Mouse (Mus musculus) stomach, embryonic 16.5 days (tissue): ENCODE measurements around the gene Arhgap24. TPM values are rescaled to one million over a fixed set of nuclear protein-coding genes. Genes with fewer than 3 reads are reported as not detected.

Source experiments
- ATAC-seq: fragments of 200-750 bp; cut with Nextera tagmentation; 2 replicates; pipeline ENCODE4 v1.8.0; 2017; ENCODE audit warnings: moderate number of reproducible peaks, moderate TSS enrichment; ENCODE audit not compliant: insufficient read depth, low FRiP score
- H3K27ac ChIP-seq: fragments of 300-500 bp; sonication (generic); 2 replicates; pipeline ENCODE4 v1.5.1; 2014; ENCODE audit warnings: low read length
- H3K27me3 ChIP-seq: fragments of 300-500 bp; sonication (generic); 2 replicates; pipeline ENCODE4 v1.6.1; 2014; ENCODE audit warnings: low read length, control low read depth, mixed read lengths; ENCODE audit not compliant: control insufficient read depth, insufficient read depth
- H3K36me3 ChIP-seq: fragments of 300-500 bp; sonication (generic); 2 replicates; pipeline ENCODE4 v1.6.1; 2014; ENCODE audit warnings: low read length; ENCODE audit not compliant: control insufficient read depth, insufficient read depth
- H3K4me1 ChIP-seq: fragments of 300-500 bp; sonication (generic); 2 replicates; pipeline ENCODE4 v1.6.1; 2014; ENCODE audit warnings: low read length, control low read depth, mixed read lengths; ENCODE audit not compliant: control insufficient read depth, insufficient read depth
- H3K4me2 ChIP-seq: fragments of 300-500 bp; sonication (generic); 2 replicates; pipeline ENCODE4 v1.6.1; 2014; ENCODE audit warnings: low read depth, low read length, mixed read lengths
- H3K4me3 ChIP-seq: fragments of 300-500 bp; sonication (generic); replicated peaks from 2 replicates; pipeline ENCODE4 v1.5.1; 2014; ENCODE audit warnings: mild to moderate bottlenecking, low read length
- H3K9ac ChIP-seq: fragments of 300-500 bp; sonication (generic); 2 replicates; pipeline ENCODE4 v1.6.1; 2014; ENCODE audit warnings: low read length
- H3K9me3 ChIP-seq: fragments of 300-500 bp; sonication (generic); replicated peaks from 2 replicates; pipeline ENCODE4 v1.6.1; 2016; ENCODE audit warnings: low read length, control low read depth; ENCODE audit not compliant: control insufficient read depth
- WGBS: fragments of 180-500 bp; shearing (Covaris S2); extraction: QIAGEN DNeasy Blood & Tissue Kit; methylation state at CpG from one replicate; pipeline ENCODE4 v1.1.7; 2014; 5-methylcytosine and 5-hydroxymethylcytosine counted together
- polyA plus RNA-seq: library from polyadenylated mRNA; unstranded; fragments of >200 nt; fragmentation: Nextera tagmentation; extraction: Ambion mirVana; gene quantifications from 2 replicates; pipeline ENCODE4 v1.2.1, GENCODE M21; 2015

Arhgap24 gene
- polyA plus RNA-seq, 1 experiment from 2014 or later = 29.6 TPM

DNA sequence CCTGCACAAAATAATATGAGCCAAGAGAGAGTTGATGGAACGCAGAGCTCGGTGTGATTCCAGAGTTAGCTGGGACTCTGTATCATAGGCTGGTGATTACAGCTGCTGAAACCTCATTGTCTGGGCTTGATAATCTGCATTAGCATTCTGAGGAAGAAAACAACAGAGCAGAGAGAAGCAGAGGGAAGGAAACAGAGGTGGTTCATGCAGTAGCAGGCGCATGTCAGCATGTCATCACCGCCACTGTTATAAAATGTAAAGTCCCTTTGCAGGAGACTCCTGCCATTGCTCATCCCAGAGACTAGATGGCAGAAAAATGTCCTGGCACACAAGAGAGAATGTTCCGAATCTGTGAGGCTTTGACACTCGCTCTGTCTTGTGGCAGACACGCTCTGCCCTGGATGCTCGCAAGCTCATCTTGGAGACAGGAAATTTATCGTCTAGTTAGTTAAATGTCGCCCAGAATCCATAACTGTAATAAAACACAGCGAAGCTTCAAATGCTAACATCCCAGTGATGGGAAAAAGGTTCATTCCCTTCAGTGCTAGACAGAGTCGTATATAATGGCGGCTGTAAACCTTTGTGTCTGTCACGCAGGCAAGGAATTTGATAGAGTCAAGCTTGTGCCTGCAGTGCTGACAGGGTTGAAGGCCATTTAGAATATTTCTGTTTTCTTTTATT, 407.4 kb downstream of the Arhgap24 start:
- H3K4me1 ChIP-seq = no peaks in the 10 kb centered on the region
- no peaks in the 10 kb centered on the region for H3K9me3 ChIP-seq
- no peaks in the 10 kb centered on the region for H3K27me3 ChIP-seq
- no peak overlapping the region for H3K27ac ChIP-seq
- WGBS = 80% methylated on average over 14 of the region's 14 CpGs
- no peak overlapping the region for H3K4me2 ChIP-seq
- H3K9ac ChIP-seq = no peak overlapping the region
- H3K4me3 ChIP-seq = no peak overlapping the region
- ATAC-seq = no peak
- H3K36me3 ChIP-seq = peaks cover 5% of the 10 kb centered on the region; the same call in 1 of the 2 replicates

DNA sequence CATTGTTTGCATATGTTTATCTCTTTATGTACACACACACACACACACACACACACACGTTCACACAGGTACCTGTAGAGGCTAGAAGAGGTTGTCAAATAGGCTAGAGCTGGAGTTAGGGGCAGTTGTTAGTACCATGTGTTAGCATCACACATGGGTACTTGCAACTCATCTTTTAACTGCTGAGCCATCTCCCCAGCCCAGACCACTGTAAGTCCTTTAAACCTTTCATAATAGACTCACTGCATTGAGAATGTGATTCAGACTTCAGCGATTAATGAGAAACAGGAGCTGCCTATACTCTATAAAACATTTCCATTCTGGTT, 407.9 kb downstream of the Arhgap24 start:
- ATAC-seq = no peak
- H3K4me3 ChIP-seq = no peak overlapping the region
- H3K9ac ChIP-seq = no peak overlapping the region
- no peak overlapping the region for H3K27ac ChIP-seq
- H3K4me1 ChIP-seq = no peaks in the 10 kb centered on the region
- no peaks in the 10 kb centered on the region for H3K9me3 ChIP-seq
- WGBS = 76% methylated on average over 2 of the region's 2 CpGs
- H3K27me3 ChIP-seq = no peaks in the 10 kb centered on the region
- H3K36me3 ChIP-seq = peaks cover 5% of the 10 kb centered on the region; the same call in 1 of the 2 replicates
- H3K4me2 ChIP-seq = no peak overlapping the region

DNA sequence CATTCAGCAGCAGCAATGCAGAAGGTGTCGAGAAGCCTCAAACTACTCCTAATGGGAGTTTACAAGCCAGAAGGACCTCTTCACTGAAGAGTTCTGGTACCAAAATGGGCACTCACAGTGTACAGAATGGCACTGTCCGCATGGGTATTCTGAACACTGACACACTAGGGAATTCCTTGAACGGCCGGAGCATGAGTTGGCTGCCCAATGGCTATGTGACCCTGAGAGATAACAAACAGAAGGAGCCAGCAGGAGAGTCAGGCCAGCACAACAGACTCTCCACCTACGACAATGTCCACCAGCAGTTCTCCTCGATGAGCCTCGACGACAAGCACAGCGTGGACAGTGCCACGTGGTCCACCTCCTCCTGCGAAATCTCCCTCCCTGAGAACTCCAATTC, 411.0 kb downstream of the Arhgap24 start:
- H3K36me3 ChIP-seq = peaks cover 5% of the 10 kb centered on the region; the same call in 1 of the 2 replicates
- H3K9ac ChIP-seq = no peak overlapping the region
- H3K4me1 ChIP-seq = no peaks in the 10 kb centered on the region
- no peak overlapping the region for H3K4me3 ChIP-seq
- no peak overlapping the region for H3K4me2 ChIP-seq
- 95% methylated on average over 11 of the region's 11 CpGs for WGBS
- no peaks in the 10 kb centered on the region for H3K27me3 ChIP-seq
- no peaks in the 10 kb centered on the region for H3K9me3 ChIP-seq
- H3K27ac ChIP-seq = no peak overlapping the region
- ATAC-seq = no peak

DNA sequence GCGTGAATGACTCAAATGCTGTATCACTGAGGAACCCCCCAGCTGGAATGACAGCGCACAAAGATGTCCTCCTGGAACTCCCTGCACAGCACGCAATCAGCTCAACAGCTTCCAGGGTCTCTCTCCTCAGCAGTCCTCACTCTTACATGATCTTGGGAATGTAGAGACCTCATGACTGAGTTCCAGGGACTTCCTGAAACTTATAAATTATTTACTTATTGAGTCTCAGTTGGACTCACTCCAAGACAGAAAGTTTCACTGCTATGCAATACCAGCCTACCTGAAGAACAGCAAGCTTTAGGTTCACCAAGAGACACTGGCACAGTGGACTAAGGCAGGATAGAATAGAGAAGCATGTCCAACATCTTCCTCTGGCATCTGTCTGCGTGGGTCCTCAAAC, 417.1 kb downstream of the Arhgap24 start:
- Histone ChIP-seq H3K27me3 (no peaks in the 10 kb centered on the region), H3K4me3 (no peak overlapping the region), H3K4me2 (no peak overlapping the region), H3K9me3 (no peaks in the 10 kb centered on the region), H3K9ac (no peak overlapping the region), H3K27ac (no peak overlapping the region), H3K36me3 (no peaks in the 10 kb centered on the region), H3K4me1 (peaks cover 3% of the 10 kb centered on the region; the same call in 1 of the 2 replicates)
- ATAC-seq = no peak
- 92% methylated on average over 4 of the region's 4 CpGs for WGBS

DNA sequence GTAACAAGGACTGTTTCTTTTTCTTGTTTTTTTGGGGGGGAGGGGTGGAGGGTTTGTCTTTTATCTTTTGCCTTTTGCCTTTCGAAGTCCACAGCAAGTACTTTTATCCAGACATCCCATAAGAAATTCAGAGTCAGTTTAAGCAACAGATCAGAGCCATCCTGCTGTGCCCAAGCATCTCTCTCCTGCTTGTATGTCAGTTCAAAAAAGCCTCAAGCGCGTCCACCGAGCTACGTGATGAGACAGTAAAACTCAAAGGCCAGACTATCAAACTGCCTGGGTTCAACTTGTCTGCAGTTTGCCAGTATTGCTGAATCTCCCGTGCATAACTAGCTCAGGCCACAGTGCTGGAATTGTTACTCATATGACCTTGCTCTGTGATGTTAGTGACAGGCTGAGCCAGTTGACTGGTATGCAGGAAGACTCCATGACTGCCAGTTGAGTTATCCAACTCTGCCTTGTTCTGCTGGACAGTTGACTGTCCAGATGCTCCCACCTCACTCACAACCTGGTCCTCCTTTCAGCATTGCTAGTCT, 418.6 kb downstream of the Arhgap24 start:
- Histone ChIP-seq H3K36me3 (no peaks in the 10 kb centered on the region), H3K4me3 (no peak overlapping the region), H3K27me3 (no peaks in the 10 kb centered on the region), H3K9me3 (no peaks in the 10 kb centered on the region), H3K4me1 (peaks cover 3% of the 10 kb centered on the region; the same call in 1 of the 2 replicates), H3K4me2 (no peak overlapping the region), H3K9ac (no peak overlapping the region), H3K27ac (no peak overlapping the region)
- no peak for ATAC-seq
- 85% methylated on average over 6 of the region's 6 CpGs for WGBS

DNA sequence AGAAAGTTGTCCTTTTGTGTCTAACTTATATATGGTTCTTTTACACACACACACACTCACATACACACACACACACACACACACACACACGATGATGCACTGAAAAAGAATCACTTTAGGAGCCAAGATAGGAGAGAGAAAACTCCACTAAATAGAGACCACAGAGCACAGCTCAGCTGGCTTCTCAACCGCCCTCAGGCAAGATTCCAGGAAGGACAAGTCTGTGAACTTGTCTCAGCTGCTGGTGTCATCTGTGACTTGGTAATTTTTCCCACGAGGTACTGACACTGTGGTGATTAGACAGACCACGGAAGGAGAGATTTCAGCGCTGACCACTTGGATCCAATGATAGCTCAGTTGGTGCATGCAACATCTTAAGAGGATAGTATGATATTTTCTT, 420.0 kb downstream of the Arhgap24 start:
- ATAC-seq = no peak
- peaks cover 3% of the 10 kb centered on the region; the same call in 1 of the 2 replicates for H3K4me1 ChIP-seq
- H3K4me2 ChIP-seq = no peak overlapping the region
- H3K9ac ChIP-seq = no peak overlapping the region
- 77% methylated on average over 5 of the region's 5 CpGs for WGBS
- H3K36me3 ChIP-seq = no peaks in the 10 kb centered on the region
- H3K27ac ChIP-seq = no peak overlapping the region
- no peaks in the 10 kb centered on the region for H3K9me3 ChIP-seq
- H3K4me3 ChIP-seq = no peak overlapping the region
- H3K27me3 ChIP-seq = no peaks in the 10 kb centered on the region

DNA sequence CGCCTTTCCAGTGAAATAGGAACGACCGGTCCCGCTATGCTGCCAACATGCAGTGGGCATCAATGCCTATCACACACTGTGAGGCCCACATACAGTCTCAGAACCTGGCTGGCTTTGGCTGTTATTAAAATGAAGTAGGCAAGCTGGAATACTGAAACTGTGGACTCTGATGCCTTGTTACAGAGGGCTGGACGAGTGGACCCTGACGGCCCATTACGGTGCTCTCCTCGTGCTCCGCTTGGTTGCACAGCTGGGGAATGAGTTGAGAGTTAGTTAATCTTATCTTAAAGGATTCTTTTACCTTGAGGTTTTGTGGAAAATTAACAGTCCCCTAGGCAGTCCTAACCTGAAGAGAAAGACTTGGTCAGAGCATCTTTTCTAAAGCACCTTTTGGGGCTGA, 422.3 kb downstream of the Arhgap24 start:
- H3K9ac ChIP-seq = no peak overlapping the region
- no peaks in the 10 kb centered on the region for H3K36me3 ChIP-seq
- no peak overlapping the region for H3K4me2 ChIP-seq
- H3K4me3 ChIP-seq = no peak overlapping the region
- no peak for ATAC-seq
- H3K27me3 ChIP-seq = no peaks in the 10 kb centered on the region
- WGBS = 85% methylated on average over 9 of the region's 9 CpGs
- H3K27ac ChIP-seq = no peak overlapping the region
- no peaks in the 10 kb centered on the region for H3K9me3 ChIP-seq
- H3K4me1 ChIP-seq = peaks cover 3% of the 10 kb centered on the region; the same call in 1 of the 2 replicates

DNA sequence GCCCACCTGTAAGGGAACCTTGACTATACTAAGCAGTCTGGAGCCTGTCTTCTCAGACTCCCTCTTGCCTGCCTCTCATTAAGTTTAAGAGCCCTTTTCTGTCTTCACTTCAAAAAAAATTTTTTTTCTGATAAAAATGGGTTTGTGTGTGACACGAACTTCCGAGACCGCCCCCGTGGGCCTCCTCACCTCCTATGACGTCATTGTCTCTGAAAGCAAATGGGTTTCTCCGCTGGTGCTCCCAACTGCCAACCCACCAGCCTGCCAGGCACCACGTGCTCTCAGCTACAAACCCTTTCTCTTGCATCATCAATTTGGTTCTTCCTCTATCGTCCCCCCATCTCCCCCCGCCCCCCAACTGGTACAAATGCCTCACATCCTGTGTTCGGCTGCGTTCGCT, 422.9 kb downstream of the Arhgap24 start:
- Histone ChIP-seq H3K9ac (no peak overlapping the region), H3K4me3 (no peak overlapping the region), H3K27me3 (no peaks in the 10 kb centered on the region), H3K4me1 (no peaks in the 10 kb centered on the region), H3K36me3 (no peaks in the 10 kb centered on the region), H3K9me3 (no peaks in the 10 kb centered on the region), H3K4me2 (no peak overlapping the region), H3K27ac (no peak overlapping the region)
- no peak for ATAC-seq
- 81% methylated on average over 12 of the region's 12 CpGs for WGBS

DNA sequence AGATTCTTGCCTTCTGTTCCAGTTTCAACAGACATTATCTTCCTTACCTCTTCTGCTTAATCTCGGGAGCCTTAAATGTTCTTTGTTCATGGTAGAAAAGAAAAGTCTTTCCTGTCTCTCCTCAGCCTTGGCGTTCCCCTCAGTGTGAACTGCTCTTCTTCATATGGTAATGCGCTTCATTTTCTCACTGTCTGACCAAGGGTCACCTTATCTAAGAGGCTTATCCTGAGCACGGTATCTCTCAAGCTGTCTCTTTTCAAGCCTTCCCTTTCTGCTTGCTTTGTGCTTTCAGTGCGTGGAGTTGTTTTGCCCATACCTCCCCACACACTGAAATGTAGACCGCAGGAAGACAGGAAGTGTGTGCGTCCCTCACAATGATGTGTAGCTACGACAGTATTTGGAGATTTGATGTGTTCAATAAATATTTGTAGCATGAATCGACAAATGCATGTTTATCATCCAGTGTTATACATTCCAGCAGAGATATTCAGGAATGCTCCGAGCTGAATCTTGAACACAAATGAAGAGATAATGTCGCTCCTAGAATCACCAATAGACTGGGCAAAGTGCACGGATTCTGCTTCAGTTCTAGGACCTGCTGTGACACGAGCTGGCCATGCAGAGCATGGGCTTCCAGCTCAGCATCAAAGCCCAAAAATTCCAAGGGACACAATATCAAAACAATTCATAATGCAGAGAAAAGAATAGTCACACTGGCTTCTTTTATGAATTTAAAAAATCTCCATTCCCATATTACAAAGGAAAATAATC, 424.4 kb downstream of the Arhgap24 start:
- 43% methylated on average over 13 of the region's 13 CpGs for WGBS
- Histone ChIP-seq H3K4me2 (no peak overlapping the region), H3K4me1 (no peaks in the 10 kb centered on the region), H3K4me3 (no peak overlapping the region), H3K27ac (no peak overlapping the region), H3K9me3 (no peaks in the 10 kb centered on the region), H3K36me3 (no peaks in the 10 kb centered on the region), H3K27me3 (no peaks in the 10 kb centered on the region), H3K9ac (no peak overlapping the region)
- no peak for ATAC-seq
